Mouse (Mus musculus): ENCODE measurements around the gene Slc16a10.

Slc16a10 gene

DNA sequence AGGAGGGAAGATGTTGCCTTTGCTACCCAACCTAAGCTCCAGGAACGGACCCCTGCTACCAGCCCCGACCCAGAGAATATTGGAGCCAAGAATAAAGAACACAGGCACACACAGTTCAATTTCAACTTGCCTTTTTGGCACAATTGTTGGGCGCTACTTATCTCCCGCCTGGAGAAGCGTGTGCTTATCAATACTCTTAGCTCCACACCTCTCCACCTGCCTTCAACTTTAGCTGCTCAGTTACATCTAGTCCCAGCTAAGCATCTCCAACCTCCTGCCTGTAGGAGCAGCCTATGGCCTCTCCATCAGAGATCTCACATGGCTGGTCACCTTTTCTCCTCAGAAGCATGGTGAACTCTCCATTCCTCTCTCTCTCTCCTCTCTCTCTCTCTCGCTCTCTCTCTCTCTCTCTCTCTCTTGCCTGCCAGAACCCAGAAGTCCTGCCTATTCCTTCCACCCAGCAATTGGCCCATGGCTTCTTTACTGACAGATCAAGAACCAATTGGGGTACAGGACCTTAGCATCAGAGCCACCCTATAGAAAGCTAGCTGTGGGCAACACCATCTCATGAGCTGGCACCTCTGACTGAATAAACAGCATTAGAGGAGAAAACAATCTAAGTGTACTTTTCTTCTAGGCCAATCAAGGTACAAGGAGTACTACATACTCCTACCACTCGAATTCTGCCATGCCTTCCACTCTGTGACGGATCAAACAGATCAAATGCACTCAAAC, 5.4 kb upstream of the Slc16a10 start:
- DNase-seq = no peak

- peak in 1 of 2 experiments; percentile 40 for DNase-seq
Observed at GRCm38 (mm10) chr10:40146451-40146850, 4.4 kb upstream of the Slc16a10 start.

DNA sequence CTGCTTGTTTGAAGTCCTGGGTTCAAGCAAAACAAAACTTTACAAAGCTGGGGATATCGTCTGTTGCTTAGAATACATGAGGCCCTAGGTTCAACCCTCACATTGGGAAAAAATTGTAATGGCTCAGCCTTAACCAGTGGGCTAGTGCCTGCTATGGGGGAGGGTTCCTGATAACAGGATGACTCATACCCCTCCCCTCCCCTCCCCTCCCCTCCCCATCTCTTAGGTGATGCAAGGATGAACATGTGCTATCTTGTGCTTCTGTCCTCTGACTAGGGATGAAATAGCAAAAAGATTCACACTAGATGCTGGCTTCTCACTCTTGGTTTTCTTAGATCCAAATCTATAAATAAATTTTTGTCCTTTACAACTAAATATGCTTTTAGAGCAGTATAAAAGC, 2.8 kb upstream of the Slc16a10 start:
- DNase-seq = no peak

DNA sequence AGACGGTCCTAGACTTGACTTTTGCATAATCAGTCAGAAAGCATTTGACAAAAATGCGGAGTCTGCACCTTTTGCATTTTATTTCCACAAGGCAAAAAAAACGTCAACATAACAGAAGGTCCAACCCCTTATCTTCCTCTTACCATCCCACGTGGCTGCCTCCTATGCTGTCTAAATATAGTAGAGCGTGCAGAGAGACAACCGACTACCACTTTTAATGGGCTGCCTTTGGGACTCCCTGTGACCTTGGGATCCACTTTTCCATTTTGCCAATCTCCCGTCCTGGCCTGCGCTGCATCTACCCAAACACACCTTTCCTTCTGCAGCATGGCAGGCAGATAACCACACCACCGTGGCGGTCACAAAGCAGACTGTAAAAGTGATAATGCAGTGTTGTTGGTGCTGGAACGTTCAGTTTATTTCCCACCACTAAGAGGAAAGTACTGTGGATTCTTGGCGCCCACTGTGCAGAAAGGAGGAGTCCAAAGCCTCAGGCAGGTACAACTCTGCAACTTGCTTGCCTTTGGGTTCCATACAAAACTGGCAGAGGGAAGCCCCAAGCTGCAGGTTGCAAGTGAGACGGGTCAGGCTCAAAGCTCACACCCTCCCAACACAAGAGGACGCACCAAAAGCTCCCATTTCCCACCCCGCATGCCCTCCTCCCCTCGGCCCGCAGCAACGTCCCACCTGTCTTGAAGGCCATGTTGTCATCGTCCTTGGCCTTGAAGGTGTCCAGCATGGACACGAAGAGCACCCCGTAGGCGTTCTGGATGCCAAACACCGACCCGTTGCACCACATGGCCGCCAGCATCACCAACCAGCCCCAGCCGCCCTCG, 824 bp downstream of the Slc16a10 start:
- DNase-seq = peak in 1 of 2 experiments; percentile 25

DNA sequence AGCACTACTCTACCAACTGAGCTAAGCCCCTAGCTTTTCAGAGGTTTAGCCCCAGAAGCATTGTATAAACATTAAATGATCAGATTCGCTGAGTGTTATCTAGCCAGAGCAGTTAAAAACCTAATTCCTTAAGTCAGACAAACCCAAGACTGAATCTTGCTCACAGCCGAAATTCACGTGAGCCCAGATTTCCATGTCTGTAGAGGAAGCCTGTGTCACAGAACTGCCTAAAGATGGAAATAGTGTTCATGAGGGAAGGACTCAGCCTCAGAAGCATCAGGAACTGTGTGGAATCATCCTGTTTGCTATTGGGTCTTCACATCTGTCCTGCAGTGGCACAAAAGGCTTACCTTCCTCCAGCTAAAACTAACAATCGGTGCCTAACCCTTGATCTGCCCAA, 2.4 kb downstream of the Slc16a10 start:
- no peak for DNase-seq

DNA sequence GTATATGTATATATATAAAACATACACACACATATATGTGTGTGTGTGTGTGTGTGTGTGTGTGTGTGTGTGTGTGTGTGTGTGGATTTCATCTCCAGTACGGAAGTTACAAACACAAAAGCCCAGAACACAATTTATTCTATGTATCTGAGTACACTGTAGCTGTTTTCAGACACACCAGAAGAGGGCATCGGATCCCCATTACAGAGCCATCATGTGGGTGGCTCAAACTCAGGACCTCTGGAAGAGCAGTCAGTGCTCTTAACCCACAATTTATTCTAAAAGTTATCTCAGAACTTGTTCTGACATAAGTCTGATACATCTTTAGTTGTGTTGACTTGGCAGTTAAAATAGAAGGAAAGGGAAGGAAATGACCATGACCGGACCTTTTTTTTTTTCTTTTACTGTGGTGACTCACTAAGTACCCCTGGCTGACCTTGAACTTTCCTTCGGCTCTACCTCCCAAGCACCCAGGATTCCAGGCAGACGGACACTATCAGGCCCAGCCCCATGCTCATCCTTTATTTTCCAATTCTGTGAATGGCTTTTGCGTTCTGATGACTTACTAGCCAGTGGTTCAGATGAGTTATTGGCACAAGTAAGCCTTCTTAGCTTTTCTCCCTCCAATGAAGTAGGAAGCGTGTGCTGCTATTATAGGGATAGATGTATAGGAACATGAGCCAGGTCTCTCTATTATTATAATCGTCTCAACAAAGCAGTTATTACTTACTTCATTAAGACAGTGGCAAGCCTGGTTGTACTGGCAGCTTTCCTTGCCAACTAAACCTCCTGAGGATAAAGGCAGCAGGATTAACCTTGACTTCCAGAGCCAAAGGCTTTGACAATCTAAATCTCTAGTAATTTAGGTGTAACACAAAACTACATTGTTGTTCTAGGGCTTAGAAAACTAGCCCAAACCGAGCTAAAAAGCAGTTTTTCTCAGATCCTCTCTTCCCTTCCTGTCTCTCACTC, 6.0 kb downstream of the Slc16a10 start:
- no peak for DNase-seq

GRCm38 (mm10) chr10:40134906-40135305, 7.2 kb downstream of the Slc16a10 start:
- DNase-seq = no peak

GRCm38 (mm10) chr10:40133636-40134035, 8.4 kb downstream of the Slc16a10 start:
- DNase-seq = no peak

DNA sequence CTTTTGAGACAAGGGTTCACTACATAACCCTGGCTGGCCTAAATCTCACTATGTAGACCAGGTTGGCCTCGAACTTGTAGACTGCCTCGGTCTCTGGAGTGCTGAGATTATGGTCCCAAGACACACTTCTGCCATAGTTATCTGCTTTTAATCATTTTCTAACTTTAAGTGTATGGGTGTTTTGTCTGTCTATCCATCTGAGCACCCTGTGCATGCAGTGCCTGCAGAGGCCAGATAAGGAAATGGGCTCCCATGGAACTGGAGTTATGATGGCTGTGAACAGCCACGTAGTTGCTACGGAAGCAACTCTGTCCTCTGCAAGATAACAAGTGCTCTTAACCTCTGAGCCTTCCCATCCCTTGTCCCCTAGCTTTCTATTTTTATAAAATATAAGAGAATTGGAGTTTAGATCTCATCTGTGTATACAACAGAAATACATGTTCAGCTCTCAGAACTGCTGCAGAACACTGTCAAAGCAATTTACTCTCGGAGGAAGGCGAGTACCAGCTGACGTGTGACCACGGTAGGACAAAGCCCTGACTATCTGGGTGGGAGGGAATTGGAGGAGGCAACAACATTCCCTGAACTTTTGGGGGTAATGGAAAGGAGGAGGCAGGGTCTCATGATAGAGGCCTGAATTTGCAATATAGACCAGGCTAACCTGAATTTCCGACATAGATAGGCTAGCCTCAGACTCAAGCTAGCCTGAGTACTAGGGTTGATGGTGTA, 10.2 kb downstream of the Slc16a10 start:
- no peak for DNase-seq

- DNase-seq = no peak
Observed at GRCm38 (mm10) chr10:40130126-40130525, 11.9 kb downstream of the Slc16a10 start.

DNA sequence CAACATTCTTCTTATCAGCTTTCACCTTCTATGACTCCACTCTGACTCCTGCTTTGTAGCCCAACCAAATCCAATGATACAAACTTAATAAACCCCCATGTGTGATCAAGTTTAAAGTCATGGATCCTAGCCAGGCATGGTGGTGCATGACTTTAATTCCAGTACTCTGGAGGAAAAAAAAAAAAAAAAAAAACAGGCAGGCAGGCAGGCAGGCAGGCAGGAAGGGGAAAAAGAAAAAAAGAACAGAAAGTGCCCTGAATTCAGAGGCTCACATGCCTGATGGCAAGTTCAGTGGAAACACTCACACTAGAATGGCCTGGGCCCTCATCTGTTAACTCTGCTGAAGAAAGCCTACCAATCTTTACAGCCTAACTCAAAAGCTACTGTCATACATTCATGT, 12.9 kb downstream of the Slc16a10 start:
- DNase-seq = no peak

DNA sequence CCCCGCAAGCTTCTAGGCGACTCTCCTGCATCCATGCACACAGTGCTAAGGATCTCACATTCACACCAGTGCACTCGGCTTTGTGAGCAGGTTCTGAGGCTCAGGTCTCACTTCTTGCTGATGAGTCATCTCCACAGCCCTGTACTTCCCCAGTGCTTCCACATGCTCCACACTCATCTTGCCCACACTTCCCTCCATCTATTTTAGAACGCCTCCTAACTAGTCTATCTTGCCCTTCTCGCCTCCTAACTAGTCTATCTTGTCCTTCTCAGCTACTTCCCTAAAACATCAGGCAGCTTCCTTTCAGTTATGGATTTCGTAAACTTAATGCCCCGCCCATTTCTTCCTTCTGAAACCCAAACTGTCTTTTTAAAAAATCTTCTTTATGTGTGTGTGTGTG, 13.6 kb downstream of the Slc16a10 start:
- DNase-seq = no peak

GRCm38 (mm10) chr10:40125200-40125599, 16.9 kb downstream of the Slc16a10 start:
- DNase-seq = peak in 1 of 2 experiments; percentile 23

DNA sequence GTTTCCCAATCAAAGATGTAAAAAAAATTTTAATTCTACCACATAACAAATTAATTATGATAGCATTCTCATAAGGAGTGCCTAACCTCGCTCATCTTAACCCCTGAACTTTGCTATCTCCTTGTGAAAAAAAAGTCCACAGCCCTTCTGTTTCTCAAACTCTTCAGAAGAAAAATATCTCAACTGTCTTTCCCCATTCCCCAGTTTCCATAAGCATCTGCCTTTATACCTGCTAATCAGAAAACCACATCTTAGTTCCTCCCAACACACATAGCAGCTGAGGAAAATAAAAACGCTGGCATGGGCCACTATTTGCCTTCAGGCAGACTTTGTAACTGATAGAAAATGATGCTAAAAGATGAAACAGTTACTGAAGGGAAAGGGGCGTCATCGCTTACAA, 17.5 kb downstream of the Slc16a10 start:
- DNase-seq = no peak

DNA sequence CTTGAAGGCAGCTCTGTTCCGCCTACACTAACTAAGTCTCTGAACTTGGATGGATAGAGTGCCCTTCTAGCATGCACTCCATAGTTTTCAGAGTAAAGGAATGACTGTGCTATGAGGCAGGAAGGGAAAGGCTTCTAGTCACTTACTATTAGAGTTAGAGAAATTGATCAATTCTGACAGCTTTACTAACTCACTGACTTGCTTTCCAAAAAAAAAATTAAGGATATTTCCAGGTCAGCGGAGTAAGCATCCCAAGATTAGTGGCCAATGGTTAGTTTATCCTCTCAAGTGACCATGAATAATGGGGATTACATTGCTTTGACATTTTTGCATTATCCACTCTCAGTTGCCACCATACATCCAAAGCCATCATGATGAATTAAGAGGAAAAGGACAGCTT, 18.0 kb downstream of the Slc16a10 start:
- DNase-seq = no peak

GRCm38 (mm10) chr10:40119466-40119865, 22.6 kb downstream of the Slc16a10 start:
- DNase-seq = no peak

DNA sequence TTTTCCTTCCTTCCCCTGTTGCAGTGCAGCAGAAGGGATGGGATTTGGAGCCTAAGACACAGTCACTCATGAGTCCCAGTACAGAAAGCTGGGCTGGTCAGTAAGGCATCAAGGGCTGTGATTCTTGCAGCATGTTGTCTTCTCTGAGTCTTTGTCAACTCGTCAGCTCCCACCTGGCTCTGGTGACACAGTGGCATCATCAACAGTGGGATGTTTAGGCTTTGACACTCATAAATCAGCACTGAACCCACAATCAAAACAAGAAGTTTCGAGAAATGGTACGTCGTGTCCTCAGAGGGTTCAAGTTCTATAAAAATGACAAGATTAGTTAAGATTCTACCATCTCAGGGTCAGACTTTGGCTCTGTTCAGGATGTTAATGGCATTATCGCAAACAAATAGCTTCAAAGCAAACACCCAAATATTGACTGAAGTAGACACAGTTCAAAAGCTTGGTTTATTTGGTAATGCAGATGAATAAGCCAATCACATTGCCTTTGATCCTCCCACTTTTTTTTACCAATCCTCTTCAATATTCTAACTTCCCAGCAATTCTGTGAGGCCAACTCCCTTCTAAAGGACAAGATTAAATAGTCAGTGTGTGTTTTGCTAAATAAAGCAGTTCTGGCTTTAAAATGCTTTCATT, 23.2 kb downstream of the Slc16a10 start:
- no peak for DNase-seq

GRCm38 (mm10) chr10:40113517-40114085, 28.5 kb downstream of the Slc16a10 start:
- DNase-seq = no peak

- DNase-seq = no peak
Observed at GRCm38 (mm10) chr10:40112256-40112655, 29.8 kb downstream of the Slc16a10 start.

- no peak for DNase-seq
Observed at GRCm38 (mm10) chr10:40109520-40109919, 32.5 kb downstream of the Slc16a10 start.

DNA sequence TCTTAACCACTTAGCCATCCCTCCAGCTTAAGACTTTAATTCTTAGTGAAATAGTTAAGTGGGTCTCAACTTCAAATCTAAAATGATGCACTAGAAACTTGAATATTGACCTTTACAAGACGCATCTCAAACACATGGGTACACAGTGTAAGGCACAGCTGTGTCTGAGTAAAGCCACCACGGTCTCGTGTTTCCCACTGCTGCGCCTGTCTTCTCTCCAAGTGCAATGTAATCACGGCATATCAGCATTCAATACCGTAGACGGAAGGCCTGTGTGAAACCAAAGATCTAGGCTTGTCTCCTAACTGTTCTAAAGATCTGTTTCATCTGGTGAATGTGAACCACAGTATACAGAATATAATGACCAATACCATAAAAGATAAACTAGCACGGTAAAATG, 33.1 kb downstream of the Slc16a10 start:
- DNase-seq = no peak
